Mouse (Mus musculus): ENCODE data around the gene Aak1. TPM values are rescaled to one million over a fixed set of nuclear protein-coding genes. Genes with fewer than 3 reads are reported as not detected.
A peak's percentile ranks its signal among the peaks of the same experiment; 100 is the strongest.

Aak1 gene
- polyA plus RNA-seq, 1 experiment from 2014 or later: 7.3 TPM

DNA sequence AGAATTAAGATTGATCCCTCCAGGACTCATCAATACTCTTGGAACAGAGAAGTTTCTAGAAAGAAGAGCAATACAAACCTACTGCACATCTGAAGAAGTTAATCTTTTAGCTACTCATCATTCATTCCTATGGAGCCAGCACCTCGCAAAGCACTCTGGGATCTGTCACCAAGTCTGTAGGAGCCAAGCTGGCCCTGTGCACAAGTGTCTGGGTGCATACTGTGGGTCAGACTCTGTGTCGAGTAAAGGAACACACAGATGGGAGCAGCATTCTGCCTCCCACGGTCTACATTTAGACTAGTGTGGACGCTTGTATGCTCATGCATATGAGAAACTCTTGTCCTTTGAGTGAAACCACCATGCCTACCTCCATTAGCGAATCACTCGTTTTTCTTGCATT, 148.0 kb downstream of the Aak1 start:
- Histone ChIP-seq H3K9ac (ENCODE audit: low read depth, low read length) (no peak overlapping the region), H3K36me3 (ENCODE audit: insufficient read depth, low read length) (peaks cover 13% of the 10 kb centered on the region), H3K4me3 (replicated peaks; ENCODE audit: low read depth, low read length) (no peak overlapping the region), H3K27ac (no peak overlapping the region), H3K27me3 (ENCODE audit: insufficient read depth, low read length) (no peaks in the 10 kb centered on the region), H3K4me1 (replicated peaks; ENCODE audit: insufficient read depth, low read length) (no peaks in the 10 kb centered on the region), H3K4me2 (ENCODE audit: low read length) (no peak overlapping the region), H3K9me3 (replicated peaks; ENCODE audit: low read length) (no peaks in the 10 kb centered on the region)
- TF ChIP-seq CTCF (IDR thresholded peaks at IDR 0.05; ENCODE audit: low read depth): no peak
- no peak for DNase-seq (ENCODE audit: low spot score)
- ATAC-seq (replicated peaks; ENCODE audit: low FRiP score, low read depth): no peak
- WGBS: 85% methylated on average over 6 of the region's 6 CpGs

DNA sequence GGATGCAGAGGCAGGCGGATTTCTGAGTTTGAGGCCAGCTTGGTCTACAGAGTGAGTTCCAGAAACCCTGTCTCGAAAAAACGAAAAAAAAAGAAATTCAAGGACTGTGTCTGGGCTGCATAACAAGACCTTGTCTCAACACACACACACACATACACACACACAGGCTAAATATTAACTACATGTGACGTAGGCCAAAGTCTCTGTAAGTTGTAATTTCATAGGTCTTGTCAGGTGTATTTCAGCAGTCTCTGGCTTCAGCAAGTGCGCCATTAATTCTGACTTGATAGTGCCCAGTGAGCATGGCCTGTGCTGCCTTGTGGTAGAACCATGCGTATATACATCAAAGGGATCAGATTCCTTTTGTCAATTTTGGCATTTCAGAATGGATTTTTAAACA, 152.7 kb downstream of the Aak1 start:
- Histone ChIP-seq H3K36me3 (ENCODE audit: insufficient read depth, low read length) (peaks cover 2% of the 10 kb centered on the region; the same call in 1 of the 2 replicates), H3K9me3 (replicated peaks; ENCODE audit: low read length) (no peaks in the 10 kb centered on the region), H3K4me3 (replicated peaks; ENCODE audit: low read depth, low read length) (no peak overlapping the region), H3K4me2 (ENCODE audit: low read length) (no peak overlapping the region), H3K27me3 (ENCODE audit: insufficient read depth, low read length) (no peaks in the 10 kb centered on the region), H3K9ac (ENCODE audit: low read depth, low read length) (no peak overlapping the region), H3K27ac (no peak overlapping the region), H3K4me1 (replicated peaks; ENCODE audit: insufficient read depth, low read length) (no peaks in the 10 kb centered on the region)
- DNase-seq (ENCODE audit: low spot score) (no peak), ATAC-seq (replicated peaks; ENCODE audit: low FRiP score, low read depth) (no peak)
- no peak for TF ChIP-seq CTCF (IDR thresholded peaks at IDR 0.05; ENCODE audit: low read depth)
- 87% methylated on average over 6 of the region's 6 CpGs for WGBS

DNA sequence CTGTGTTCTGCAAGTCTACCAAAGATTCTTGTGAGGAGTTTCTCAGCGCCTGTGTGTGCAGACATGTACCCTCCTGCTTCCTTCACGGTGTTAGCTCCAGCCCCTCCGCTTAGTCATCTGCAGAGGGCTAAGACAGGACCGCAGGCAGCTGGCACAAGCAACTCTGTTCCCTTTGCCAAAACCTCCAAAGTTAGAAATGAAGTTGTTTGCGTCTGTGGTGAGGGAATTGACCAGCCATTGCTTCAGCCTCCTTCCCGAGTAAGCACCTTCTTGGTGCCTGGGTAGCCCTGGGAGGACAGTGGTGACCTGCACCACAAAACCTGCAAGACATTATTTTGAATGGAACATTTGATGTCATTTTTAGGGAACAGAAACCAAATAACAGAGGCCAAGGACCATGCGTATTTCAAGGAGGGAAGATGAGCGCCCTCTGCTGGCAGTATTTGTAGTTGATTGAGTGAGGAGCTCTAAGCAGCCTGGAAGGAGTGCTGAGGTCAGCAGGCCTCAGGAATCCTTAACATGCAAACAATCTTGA, 153.3 kb downstream of the Aak1 start:
- peak; percentile 63 for ATAC-seq (replicated peaks; ENCODE audit: low FRiP score, low read depth)
- H3K4me1 ChIP-seq (replicated peaks; ENCODE audit: insufficient read depth, low read length): no peaks in the 10 kb centered on the region
- no peak overlapping the region for H3K27ac ChIP-seq
- 45% methylated on average over 8 of the region's 8 CpGs for WGBS
- no peak overlapping the region for H3K9ac ChIP-seq (ENCODE audit: low read depth, low read length)
- H3K9me3 ChIP-seq (replicated peaks; ENCODE audit: low read length): no peaks in the 10 kb centered on the region
- no peak overlapping the region for H3K4me2 ChIP-seq (ENCODE audit: low read length)
- no peaks in the 10 kb centered on the region for H3K27me3 ChIP-seq (ENCODE audit: insufficient read depth, low read length)
- peak; percentile 95 for TF ChIP-seq CTCF (IDR thresholded peaks at IDR 0.05; ENCODE audit: low read depth)
- peaks cover 2% of the 10 kb centered on the region; the same call in 1 of the 2 replicates for H3K36me3 ChIP-seq (ENCODE audit: insufficient read depth, low read length)
- H3K4me3 ChIP-seq (replicated peaks; ENCODE audit: low read depth, low read length): no peak overlapping the region
- peak; percentile 93 for DNase-seq (ENCODE audit: low spot score)

DNA sequence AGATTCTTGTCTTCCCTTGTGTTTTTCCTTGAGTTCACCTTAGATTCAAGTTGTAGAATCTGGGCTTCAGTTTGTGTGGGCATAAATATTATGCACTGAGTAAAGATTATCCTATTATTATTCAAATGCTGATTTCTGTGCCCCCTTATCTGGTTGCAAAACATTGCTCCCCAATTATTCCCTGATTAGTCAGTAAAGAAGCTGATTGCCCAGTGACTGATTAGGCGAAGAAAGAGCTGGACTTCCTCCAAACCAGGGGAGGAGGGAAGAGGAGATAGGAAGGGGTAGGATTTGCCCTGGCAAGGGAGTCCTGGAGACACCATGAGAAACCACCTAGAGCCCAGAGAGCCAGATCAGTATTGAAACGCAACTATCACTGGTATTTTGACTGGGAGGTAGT, 154.8 kb downstream of the Aak1 start:
- H3K9ac ChIP-seq (ENCODE audit: low read depth, low read length): no peak overlapping the region
- no peak overlapping the region for H3K27ac ChIP-seq
- no peak overlapping the region for H3K4me3 ChIP-seq (replicated peaks; ENCODE audit: low read depth, low read length)
- no peaks in the 10 kb centered on the region for H3K36me3 ChIP-seq (ENCODE audit: insufficient read depth, low read length)
- no peaks in the 10 kb centered on the region for H3K4me1 ChIP-seq (replicated peaks; ENCODE audit: insufficient read depth, low read length)
- no peak for DNase-seq (ENCODE audit: low spot score)
- no peaks in the 10 kb centered on the region for H3K9me3 ChIP-seq (replicated peaks; ENCODE audit: low read length)
- no peaks in the 10 kb centered on the region for H3K27me3 ChIP-seq (ENCODE audit: insufficient read depth, low read length)
- no peak overlapping the region for H3K4me2 ChIP-seq (ENCODE audit: low read length)
- WGBS: 81% methylated on average over 2 of the region's 2 CpGs
- no peak for TF ChIP-seq CTCF (IDR thresholded peaks at IDR 0.05; ENCODE audit: low read depth)
- no peak for ATAC-seq (replicated peaks; ENCODE audit: low FRiP score, low read depth)

DNA sequence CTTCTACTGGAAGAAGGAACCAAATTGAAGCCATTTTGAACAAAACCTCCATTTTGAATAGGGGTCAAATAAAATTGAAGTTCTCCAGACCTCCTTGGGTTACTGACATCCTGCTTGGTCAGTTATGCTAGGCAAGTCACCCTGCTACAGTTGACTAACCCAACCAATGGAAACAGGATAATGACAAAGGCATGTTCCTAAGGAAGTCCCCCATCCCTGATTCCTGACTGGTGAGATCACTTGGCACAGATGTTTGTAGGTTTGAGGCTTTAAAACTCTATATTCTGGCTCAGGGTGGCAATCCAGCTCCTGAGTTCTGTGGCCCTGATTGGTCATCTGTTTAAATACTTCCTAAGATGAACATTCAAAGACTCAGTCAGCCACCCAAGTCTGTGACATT, 156.3 kb downstream of the Aak1 start:
- Histone ChIP-seq H3K9me3 (replicated peaks; ENCODE audit: low read length) (no peaks in the 10 kb centered on the region), H3K27ac (no peak overlapping the region), H3K4me1 (replicated peaks; ENCODE audit: insufficient read depth, low read length) (0 out of 2 replicates have a peak, but pooled peaks cover 2% of the 10 kb centered on the region), H3K36me3 (ENCODE audit: insufficient read depth, low read length) (no peaks in the 10 kb centered on the region), H3K9ac (ENCODE audit: low read depth, low read length) (no peak overlapping the region), H3K4me2 (ENCODE audit: low read length) (no peak overlapping the region), H3K27me3 (ENCODE audit: insufficient read depth, low read length) (no peaks in the 10 kb centered on the region), H3K4me3 (replicated peaks; ENCODE audit: low read depth, low read length) (no peak overlapping the region)
- no peak for TF ChIP-seq CTCF (IDR thresholded peaks at IDR 0.05; ENCODE audit: low read depth)
- ATAC-seq (replicated peaks; ENCODE audit: low FRiP score, low read depth) (no peak), DNase-seq (ENCODE audit: low spot score) (no peak)

DNA sequence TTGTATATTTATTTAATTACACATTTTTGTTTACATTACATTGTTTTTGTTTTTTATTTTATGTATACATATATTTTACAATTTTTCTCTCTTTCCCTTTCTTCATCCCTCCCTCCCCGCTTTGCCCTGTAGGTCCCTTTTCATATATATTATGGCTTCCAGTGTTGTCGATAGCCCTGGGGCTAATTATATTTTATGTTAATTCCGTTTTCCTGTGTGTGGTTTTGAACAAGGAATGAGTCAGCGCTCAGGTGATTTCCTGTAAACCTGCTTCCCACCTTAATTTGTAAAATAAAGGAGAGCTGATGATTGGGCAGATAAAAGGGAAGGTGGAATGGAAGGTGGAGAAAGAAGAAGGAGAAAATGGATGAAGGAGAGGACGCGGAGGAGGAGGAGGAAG, 159.6 kb downstream of the Aak1 start, which contains the start of gene Nfu1:
Gene Nfu1 (plus strand): TSS at position 350 of the 400 bp plus-strand sequence.
- 0 out of 2 replicates have a peak, but pooled peaks cover 4% of the 10 kb centered on the region for H3K4me1 ChIP-seq (replicated peaks; ENCODE audit: insufficient read depth, low read length)
- H3K36me3 ChIP-seq (ENCODE audit: insufficient read depth, low read length): no peaks in the 10 kb centered on the region
- no peak for TF ChIP-seq CTCF (IDR thresholded peaks at IDR 0.05; ENCODE audit: low read depth)
- H3K27ac ChIP-seq: peak within 1 kb of the TSS; percentile 87
- peak within 1 kb of the TSS; percentile 70 for H3K4me2 ChIP-seq (ENCODE audit: low read length)
- no peaks in the 10 kb centered on the region for H3K9me3 ChIP-seq (replicated peaks; ENCODE audit: low read length)
- DNase-seq (ENCODE audit: low spot score): no peak
- peak within 1 kb of the TSS; percentile 82 for H3K4me3 ChIP-seq (replicated peaks; ENCODE audit: low read depth, low read length)
- H3K27me3 ChIP-seq (ENCODE audit: insufficient read depth, low read length): no peaks in the 10 kb centered on the region
- peak within 1 kb of the TSS; percentile 91 for H3K9ac ChIP-seq (ENCODE audit: low read depth, low read length)
- 69% methylated on average over 6 of the region's 6 CpGs for WGBS
- ATAC-seq (replicated peaks; ENCODE audit: low FRiP score, low read depth): no peak

Data from kidney, postnatal 0 days (tissue).